In genomic region chr13:28906981-28907380, GRCm38 (mm10) we compare ENCODE assay signal across 34 mouse cellular contexts.
"Had no signal": no experiment of that assay in that cellular context is flagged by ENCODE, and none has a peak within 500 bp of the region (broad histone marks: within the 10 kb centered on the region; RNA-seq: fewer than 3 reads in every experiment).

No protein-coding gene starts in this region.

- H3K27me3 ChIP-seq: heart, embryonic 12.5 days; heart, embryonic 13.5 days; heart, embryonic 15.5 days; hindbrain, embryonic 12.5 days; hindbrain, embryonic 13.5 days; hindbrain, embryonic 15.5 days; kidney, embryonic 15.5 days had no signal

- DNase-seq: heart, postnatal 10 days; heart, postnatal 14 days; heart, postnatal 36 days; heart, postnatal 4 days; kidney, adult 11 months; kidney, adult 18-20 months; kidney, adult 2 months; kidney, adult 8-10 months; kidney, adult 9 months; kidney, postnatal 10 days; kidney, postnatal 14 days; kidney, postnatal 25 days; kidney, postnatal 36 days; kidney, postnatal 4 days; layer of hippocampus, adult 9-11 months; layer of hippocampus, postnatal 36 days had no signal

- H3K4me1 ChIP-seq: heart, embryonic 10.5 days; heart, embryonic 12.5 days; heart, embryonic 13.5 days; heart, embryonic 15.5 days; hindbrain, embryonic 12.5 days; hindbrain, embryonic 13.5 days; hindbrain, embryonic 15.5 days; kidney, embryonic 15.5 days had no signal

- H3K27ac ChIP-seq: heart, embryonic 10.5 days; heart, embryonic 13.5 days; heart, embryonic 15.5 days; hindbrain, embryonic 10.5 days; hindbrain, embryonic 12.5 days; hindbrain, embryonic 13.5 days; hindbrain, embryonic 14.5 days; hindbrain, embryonic 15.5 days; hindbrain, postnatal 0 days; kidney, embryonic 15.5 days; kidney, postnatal 0 days; layer of hippocampus, adult 2 months; left cerebral cortex, adult 2 months had no signal

- H3K4me2 ChIP-seq: heart, embryonic 12.5 days; heart, embryonic 13.5 days; heart, embryonic 15.5 days; hindbrain, embryonic 12.5 days; hindbrain, embryonic 13.5 days; hindbrain, embryonic 14.5 days; hindbrain, embryonic 15.5 days; kidney, embryonic 15.5 days had no signal

- ATAC-seq: hindbrain, embryonic 16.5 days; hindbrain, postnatal 0 days; inflammation-experienced regulatory T-cells, adult 6 months; intestine, embryonic 16.5 days; intestine, postnatal 0 days had no signal

- H3K36me3 ChIP-seq: heart, embryonic 10.5 days; heart, embryonic 12.5 days; heart, embryonic 13.5 days; heart, embryonic 15.5 days; hindbrain, embryonic 10.5 days; hindbrain, embryonic 12.5 days; hindbrain, embryonic 13.5 days; hindbrain, embryonic 15.5 days; kidney, embryonic 15.5 days had no signal

- H3K9ac ChIP-seq: heart, embryonic 12.5 days; heart, embryonic 13.5 days; heart, embryonic 15.5 days; hindbrain, embryonic 12.5 days; hindbrain, embryonic 13.5 days; hindbrain, embryonic 14.5 days; hindbrain, embryonic 15.5 days; kidney, embryonic 15.5 days had no signal

- H3K4me3 ChIP-seq: heart, embryonic 10.5 days; heart, embryonic 12.5 days; heart, embryonic 13.5 days; heart, embryonic 15.5 days; hindbrain, embryonic 10.5 days; hindbrain, embryonic 12.5 days; hindbrain, embryonic 13.5 days; hindbrain, embryonic 15.5 days; kidney, embryonic 15.5 days; layer of hippocampus, adult 2 months; left cerebral cortex, adult 2 months had no signal

- H3K9me3 ChIP-seq: heart, embryonic 10.5 days; heart, embryonic 12.5 days; heart, embryonic 13.5 days; heart, embryonic 15.5 days; hindbrain, embryonic 10.5 days; hindbrain, embryonic 12.5 days; hindbrain, embryonic 13.5 days; hindbrain, embryonic 15.5 days; kidney, embryonic 15.5 days had no signal
